Mouse (Mus musculus) MEL (cell line): Measurements from ENCODE around the gene Mcf2l.

Experiments used
- CTCF ChIP-seq, 3 experiments: IDR thresholded peaks in 2 of 3; conservative IDR thresholded peaks in 1 of 3; 2 replicates each; pipeline ENCODE4 v1.5.1; 2011 to 2012; ENCODE audit warnings: low read length in 3 of 3, low read depth in 2 of 3, mild to moderate bottlenecking in 2 of 3, improper control_type of control experiment in 1 of 3, inconsistent platforms in 1 of 3, mixed read lengths in 1 of 3, moderate library complexity in 1 of 3; ENCODE audit not compliant: control insufficient read depth in 1 of 3, insufficient read depth in 1 of 3, poor library complexity in 1 of 3, severe bottlenecking in 1 of 3
- E2F4 ChIP-seq: IDR thresholded peaks from 2 replicates; pipeline ENCODE4 v1.6.1; 2011; ENCODE audit warnings: low read depth, low read length, improper control_type of control experiment, borderline replicate concordance
- MAFK ChIP-seq: IDR thresholded peaks from 2 replicates; pipeline ENCODE4 v1.6.1; 2011; ENCODE audit warnings: low read depth, mild to moderate bottlenecking, low read length, improper control_type of control experiment, borderline replicate concordance
- MXI1 ChIP-seq: IDR thresholded peaks from 2 replicates; pipeline ENCODE4 v1.6.1; 2011; ENCODE audit warnings: mild to moderate bottlenecking, low read depth, low read length, improper control_type of control experiment
- POLR2A ChIP-seq, 2 experiments: IDR thresholded peaks; 2 replicates each; pipeline ENCODE4 v1.6.1; 2011 to 2012; ENCODE audit warnings: low read length in 2 of 2, mild to moderate bottlenecking in 2 of 2, control low read depth in 1 of 2, improper control_type of control experiment in 1 of 2, low read depth in 1 of 2, moderate library complexity in 1 of 2; ENCODE audit not compliant: control insufficient read depth in 1 of 2, insufficient read depth in 1 of 2, poor library complexity in 1 of 2
- ZMIZ1 ChIP-seq: IDR thresholded peaks from 2 replicates; pipeline ENCODE4 v1.6.1; 2012; ENCODE audit warnings: low read depth, mild to moderate bottlenecking, inconsistent platforms, low read length, improper control_type of control experiment, moderate library complexity

- no peak for TF ChIP-seq CTCF (IDR thresholded peaks at IDR 0.05 in 2 of 3, conservative IDR thresholded peaks at IDR 0.05 in 1 of 3; ENCODE audit: control insufficient read depth in 1 of 3, insufficient read depth in 1 of 3, low read depth in 2 of 3, low read length in 3 of 3, poor library complexity in 1 of 3, severe bottlenecking in 1 of 3)
- no peak for TF ChIP-seq POLR2A (IDR thresholded peaks at IDR 0.05; ENCODE audit: control insufficient read depth in 1 of 2, insufficient read depth in 1 of 2, low read depth in 1 of 2, low read length in 2 of 2, poor library complexity in 1 of 2)
- TF ChIP-seq ZMIZ1, result no peak
- TF ChIP-seq E2F4, result no peak
- no peak for TF ChIP-seq MAFK
- no peak for TF ChIP-seq MXI1
These were observed 56.7 kb downstream of the Mcf2l start for GRCm38 (mm10) chr8:12930290-12930689.
